ENCODE assay signal across 8 mouse cellular contexts in genomic region chr12:5237078-5237477, GRCm38 (mm10).
DNase-seq lines count a peak whose midpoint lies in the region; ATAC-seq and TF ChIP-seq lines count a peak whose summit lies in the region.

No protein-coding gene starts in this region.

- peak; percentile 59 to 71 for DNase-seq in cerebellum, postnatal 14 days
- no peak for DNase-seq in cerebellum, adult 2 months
- DNase-seq in right cerebral cortex, postnatal 4 days = peak; percentile 71
- DNase-seq in right cerebral cortex, adult 18-20 months = no peak
- DNase-seq in lung, postnatal 14 days = peak; percentile 82
- no peak for DNase-seq in B cell, adult 2 months

- no peaks in the 10 kb centered on the region for H3K36me3 ChIP-seq in intestine, embryonic 15.5 days

- ATAC-seq in intestine, embryonic 15.5 days = peak; percentile 83
- no peak for ATAC-seq in erythroblast, adult 5-6 weeks (replicated peaks; ENCODE audit: low FRiP score, poor library complexity, severe bottlenecking)

- TF ChIP-seq CTCF in cerebellum, adult 2 months (IDR thresholded peaks at IDR 0.05; ENCODE audit: borderline replicate concordance, insufficient read depth, low read depth, low read length) = no peak

- no peak overlapping the region for H3K4me2 ChIP-seq in intestine, embryonic 15.5 days (replicated peaks)

- no peaks in the 10 kb centered on the region for H3K9me3 ChIP-seq in intestine, embryonic 15.5 days

- H3K4me3 ChIP-seq in cerebellum, adult 2 months (replicated peaks; ENCODE audit: insufficient read depth, low read depth, low read length) = no peak overlapping the region
- no peak overlapping the region for H3K4me3 ChIP-seq in intestine, embryonic 15.5 days (replicated peaks)

- 45% methylated on average over 5 of the region's 5 CpGs for WGBS in cerebellum, adult 2 months
- 44% methylated on average over 5 of the region's 5 CpGs for WGBS in intestine, embryonic 15.5 days

- H3K27me3 ChIP-seq in cerebellum, adult 2 months (ENCODE audit: control insufficient read depth, insufficient read depth, low read length) = no peaks in the 10 kb centered on the region
- no peaks in the 10 kb centered on the region for H3K27me3 ChIP-seq in intestine, embryonic 15.5 days (replicated peaks)

- no peak overlapping the region for H3K9ac ChIP-seq in intestine, embryonic 15.5 days

- no peak overlapping the region for H3K27ac ChIP-seq in cerebellum, adult 2 months (ENCODE audit: insufficient read depth, low read length)
- 0 out of 2 replicates have a peak overlapping the region, but pooled peaks have one; percentile 17 for H3K27ac ChIP-seq in intestine, embryonic 15.5 days

- no peak for TF ChIP-seq POLR2A in cerebellum, adult 2 months (IDR thresholded peaks at IDR 0.05; ENCODE audit: borderline replicate concordance, insufficient read depth, low read length)

- no peaks in the 10 kb centered on the region for H3K4me1 ChIP-seq in cerebellum, adult 2 months (ENCODE audit: control insufficient read depth, insufficient read depth, low read length)
- 0 out of 2 replicates have a peak, but pooled peaks cover 10% of the 10 kb centered on the region for H3K4me1 ChIP-seq in intestine, embryonic 15.5 days (replicated peaks)

Comparison
In these comparisons a context has a peak if more than half of its experiments do, and no peak if none do; other contexts are left out.
1. DNase-seq: peak in cerebellum, postnatal 14 days (2 of 2), right cerebral cortex, postnatal 4 days (single experiment) and lung, postnatal 14 days (single experiment); none in cerebellum, adult 2 months (0 of 2), right cerebral cortex, adult 18-20 months (single experiment) and B cell, adult 2 months (0 of 2).